In genomic region chr1:181259626-181260410, GRCm38 (mm10) we compare ENCODE assay signal across 14 mouse cellular contexts. TPM values are rescaled to one million over a fixed set of nuclear protein-coding genes. Genes with fewer than 3 reads are reported as not detected.
DNase-seq lines count a peak whose midpoint lies in the region; ATAC-seq and TF ChIP-seq lines count a peak whose summit lies in the region.
"Had no signal": no experiment of that assay in that cellular context is flagged by ENCODE, and none has a peak within 500 bp of the region (broad histone marks: within the 10 kb centered on the region; RNA-seq: fewer than 3 reads in every experiment).

No protein-coding gene starts in this region.

- H3K4me2 ChIP-seq in heart, embryonic 16.5 days (ENCODE audit: low read depth, low read length) = no peak overlapping the region
- no peak overlapping the region for H3K4me2 ChIP-seq in forebrain, embryonic 13.5 days
- H3K4me2 ChIP-seq in liver, embryonic 15.5 days = no peak overlapping the region

- H3K9me3 ChIP-seq in heart, embryonic 16.5 days (replicated peaks; ENCODE audit: control insufficient read depth, low read length) = no peaks in the 10 kb centered on the region
- no peaks in the 10 kb centered on the region for H3K9me3 ChIP-seq in MEL (replicated peaks; ENCODE audit: insufficient read depth, low read length)
- H3K9me3 ChIP-seq in forebrain, embryonic 13.5 days (replicated peaks) = no peaks in the 10 kb centered on the region
- H3K9me3 ChIP-seq in liver, embryonic 15.5 days (replicated peaks) = no peaks in the 10 kb centered on the region

- no peaks in the 10 kb centered on the region for H3K36me3 ChIP-seq in heart, embryonic 16.5 days (ENCODE audit: control insufficient read depth, insufficient read depth)
- H3K36me3 ChIP-seq in MEL (ENCODE audit: control insufficient read depth in 1 of 2, insufficient read depth in 2 of 2, low read length in 2 of 2) = peaks cover 0 to 31% of the 10 kb centered on the region in 2 experiments; a peak in 2 of 4 replicates
- H3K36me3 ChIP-seq in forebrain, embryonic 13.5 days (ENCODE audit: poor library complexity, severe bottlenecking) = no peaks in the 10 kb centered on the region
- H3K36me3 ChIP-seq in liver, embryonic 15.5 days (replicated peaks) = no peaks in the 10 kb centered on the region

- no peak for TF ChIP-seq POLR2A in MEL (IDR thresholded peaks at IDR 0.05; ENCODE audit: control insufficient read depth in 1 of 2, insufficient read depth in 1 of 2, low read depth in 1 of 2, low read length in 2 of 2, poor library complexity in 1 of 2)

- no peaks in the 10 kb centered on the region for H3K27me3 ChIP-seq in heart, embryonic 16.5 days (ENCODE audit: control insufficient read depth, insufficient read depth, low read length)
- H3K27me3 ChIP-seq in MEL (ENCODE audit: control insufficient read depth in 1 of 2, insufficient read depth in 2 of 2, low read length in 2 of 2) = no peaks in the 10 kb centered on the region
- H3K27me3 ChIP-seq in forebrain, embryonic 13.5 days = no peaks in the 10 kb centered on the region
- no peaks in the 10 kb centered on the region for H3K27me3 ChIP-seq in liver, embryonic 15.5 days

- no peaks in the 10 kb centered on the region; the same call in 1 of the 2 replicates for H3K79me2 ChIP-seq in MEL (ENCODE audit: control insufficient read depth, insufficient read depth, low read length, poor library complexity)

- no peak overlapping the region for H3K4me3 ChIP-seq in heart, embryonic 16.5 days (ENCODE audit: low read length)
- H3K4me3 ChIP-seq in MEL (ENCODE audit: control insufficient read depth in 1 of 2, insufficient read depth in 1 of 2, low read depth in 2 of 2, low read length in 2 of 2) = no peak overlapping the region
- no peak overlapping the region for H3K4me3 ChIP-seq in forebrain, embryonic 13.5 days
- H3K4me3 ChIP-seq in liver, embryonic 15.5 days (replicated peaks) = no peak overlapping the region

- H3K9ac ChIP-seq in heart, embryonic 16.5 days (ENCODE audit: low read length) = no peak overlapping the region
- H3K9ac ChIP-seq in MEL (ENCODE audit: control insufficient read depth, low read depth, low read length, poor library complexity, severe bottlenecking) = no peak overlapping the region
- H3K9ac ChIP-seq in forebrain, embryonic 13.5 days = no peak overlapping the region
- H3K9ac ChIP-seq in liver, embryonic 15.5 days = peak overlapping the region; percentile 55

- no peak for DNase-seq in heart, postnatal 25 days (ENCODE audit: low spot score)
- DNase-seq in MEL (ENCODE audit: low read depth, low spot score) = no peak
- no peak for DNase-seq in adrenal gland, adult 8-10 months
- no peak for DNase-seq in kidney, postnatal 14 days
- DNase-seq: adrenal gland, postnatal 14 days; cerebellum, adult 11-12 months; layer of hippocampus, postnatal 36 days; spleen, adult 18-20 months; thymus, postnatal 36 days had no signal

- H3K4me1 ChIP-seq in heart, embryonic 16.5 days (ENCODE audit: control insufficient read depth, insufficient read depth, low read length) = peaks cover 27% of the 10 kb centered on the region
- H3K4me1 ChIP-seq in MEL (ENCODE audit: control insufficient read depth in 1 of 2, insufficient read depth in 2 of 2, low read length in 2 of 2) = peaks cover 16 to 42% of the 10 kb centered on the region in 2 experiments
- H3K4me1 ChIP-seq in forebrain, embryonic 13.5 days = peaks cover 36% of the 10 kb centered on the region
- H3K4me1 ChIP-seq in liver, embryonic 15.5 days (replicated peaks) = peaks cover 79% of the 10 kb centered on the region

- no peak for TF ChIP-seq RAD21 in MEL (IDR thresholded peaks at IDR 0.05; ENCODE audit: low read depth, low read length)

- ATAC-seq in heart, embryonic 16.5 days (replicated peaks; ENCODE audit: extremely low read depth, insufficient read depth, low FRiP score) = no peak
- peak; percentile 75 for ATAC-seq in forebrain, embryonic 13.5 days
- no peak for ATAC-seq in liver, embryonic 15.5 days (ENCODE audit: insufficient read depth)
- ATAC-seq in activated CD4-positive, CD25-positive, alpha-beta regulatory T cell, adult 4 months = no peak
- ATAC-seq: hindbrain, embryonic 16.5 days had no signal

- WGBS in heart, embryonic 16.5 days = 76% methylated on average over 11 of the region's 11 CpGs
- 25% methylated on average over 11 of the region's 11 CpGs for WGBS in forebrain, embryonic 13.5 days
- 51% methylated on average over 11 of the region's 11 CpGs for WGBS in liver, embryonic 15.5 days (ENCODE audit: insufficient replicate concordance)

- intact Hi-C loops in heart, postnatal 25 days (cut with DNase I) = no loop called here

- TF ChIP-seq EP300 in MEL (IDR thresholded peaks at IDR 0.05; ENCODE audit: low read depth in 1 of 2, low read length in 2 of 2) = 0 out of 4 replicates have a peak, but pooled peaks of 1 of the 2 experiments have one; percentile 20

- no peak for TF ChIP-seq CTCF in MEL (IDR thresholded peaks at IDR 0.05 in 2 of 3, conservative IDR thresholded peaks at IDR 0.05 in 1 of 3; ENCODE audit: control insufficient read depth in 1 of 3, insufficient read depth in 1 of 3, low read depth in 2 of 3, low read length in 3 of 3, poor library complexity in 1 of 3, severe bottlenecking in 1 of 3)

- H3K27ac ChIP-seq in heart, embryonic 16.5 days (ENCODE audit: low read length) = peak overlapping the region; percentile 62; the same call in 1 of the 2 replicates
- H3K27ac ChIP-seq in MEL (ENCODE audit: control insufficient read depth, low read depth, low read length) = peak overlapping the region; percentile 62
- H3K27ac ChIP-seq in forebrain, embryonic 13.5 days = peak overlapping the region; percentile 46
- H3K27ac ChIP-seq in liver, embryonic 15.5 days (replicated peaks) = peak overlapping the region; percentile 100

TF ChIP-seq in MEL, 35 proteins besides CTCF, POLR2A, EP300 and RAD21:
- peak; percentile 57 for TF ChIP-seq GATA1 (IDR thresholded peaks at IDR 0.05; ENCODE audit: low read depth, low read length)
- TF ChIP-seq ETS1 (IDR thresholded peaks at IDR 0.05; ENCODE audit: low read depth, low read length) = 0 out of 2 replicates have a peak, but pooled peaks have one; percentile 15
- TF ChIP-seq TCF12 (IDR thresholded peaks at IDR 0.05; ENCODE audit: low read depth, low read length) = no peak

RNA-seq across cellular contexts. Expression of gene Wdr26, which starts 48.0 kb away (rescaled TPM):
- 22.7 and 24.3 TPM in 2 replicates for polyA plus RNA-seq in heart, embryonic 16.5 days (2015; fragmentation: Nextera tagmentation; extraction: Ambion mirVana)
- 100 to 1,000 TPM in 1 of 2 experiments, 10 to 100 TPM in 1; 96.0 to 103 TPM for total RNA-seq in heart, postnatal 25 days (2021)
- 21.6 and 23.5 TPM in 2 replicates for total RNA-seq in MEL (2012; rRNA removed)
- polyA plus RNA-seq in MEL (2012; ENCODE audit: insufficient read depth in 1 of 2, insufficient read length in 2 of 2, low read depth in 1 of 2, low replicate concordance in 2 of 2, missing spikeins in 1 of 2) = 10 to 100 TPM in 1 of 2 experiments, not detected in 1; 35.1 TPM
- polyA plus RNA-seq in forebrain, embryonic 13.5 days (2015; fragmentation: Nextera tagmentation; extraction: Ambion mirVana) = 44.7 and 45.2 TPM in 2 replicates
- polyA plus RNA-seq in liver, embryonic 15.5 days (2015; fragmentation: Nextera tagmentation; extraction: Ambion mirVana) = 40.8 and 45.0 TPM in 2 replicates
- 100 to 1,000 TPM; 120 to 162 (median 149) TPM for total RNA-seq in adrenal gland, adult 8-10 months (2022)
- polyA plus RNA-seq in activated CD4-positive, CD25-positive, alpha-beta regulatory T cell, adult 4 months (2017; shearing (Covaris generic)) = 10 to 100 TPM; 34.8 to 59.7 TPM

Comparison
In these comparisons a context has a peak if more than half of its experiments do, and no peak if none do; other contexts are left out.
1. H3K27ac ChIP-seq: peak in every context shown above with its lines; median percentile 100 in liver, embryonic 15.5 days; 62 in heart, embryonic 16.5 days; 62 in MEL; 46 in forebrain, embryonic 13.5 days.